Mouse (Mus musculus): ENCODE measurements around the gene Rnf6. TPM values are rescaled to one million over a fixed set of nuclear protein-coding genes. Genes with fewer than 3 reads are reported as not detected.

Gene Rnf6
- total and polyA plus RNA-seq, 2 experiments from 2014 or later: 9.0 to 29.9 TPM

- Histone ChIP-seq H3K4me3 (ENCODE audit: low read depth, low read length) (no peak overlapping the region), H3K9me3 (ENCODE audit: low read length) (no peaks in the 10 kb centered on the region), H3K4me2 (ENCODE audit: low read depth, low read length, poor library complexity, severe bottlenecking) (no peak overlapping the region), H3K36me3 (ENCODE audit: insufficient read depth, low read length) (no peaks in the 10 kb centered on the region), H3K9ac (replicated peaks; ENCODE audit: low read length, poor library complexity, severe bottlenecking) (no peak overlapping the region), H3K27me3 (ENCODE audit: insufficient read depth, low read length) (no peaks in the 10 kb centered on the region), H3K27ac (ENCODE audit: low read depth, low read length) (no peak overlapping the region), H3K4me1 (ENCODE audit: insufficient read depth, low read length) (peaks cover 3% of the 10 kb centered on the region)
- ATAC-seq (ENCODE audit: low FRiP score): no peak
- TF ChIP-seq CTCF (IDR thresholded peaks at IDR 0.05): no peak
- DNase-seq (ENCODE audit: low spot score): no peak
- WGBS: 88% methylated on average over 5 of the region's 5 CpGs
Observed at GRCm38 (mm10) chr5:146223786-146224185, 2.4 kb upstream of the Rnf6 start.

DNA sequence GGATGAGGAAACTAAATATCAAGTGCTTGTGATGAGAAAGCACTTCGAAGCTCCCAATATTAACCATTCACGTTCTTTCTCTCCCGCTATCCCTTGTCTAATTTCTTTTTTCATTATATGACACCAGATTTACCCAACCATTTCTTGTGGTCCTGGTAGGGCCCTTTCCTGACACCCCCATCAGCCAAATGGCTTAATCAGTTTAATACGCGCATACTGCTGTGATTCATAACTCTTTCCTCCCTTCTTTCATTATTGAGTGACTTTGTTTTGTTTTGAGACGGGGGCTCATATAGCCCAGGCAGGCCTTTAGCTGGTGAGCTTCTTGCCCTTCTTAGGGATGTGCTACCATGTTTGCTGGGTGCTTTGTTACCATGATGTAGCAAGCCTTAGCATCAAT is 367 bp upstream of the Rnf6 start:
- Histone ChIP-seq H3K9me3 (ENCODE audit: low read length) (no peaks in the 10 kb centered on the region), H3K36me3 (ENCODE audit: insufficient read depth, low read length) (peaks cover 6% of the 10 kb centered on the region; the same call in 1 of the 2 replicates), H3K27me3 (ENCODE audit: insufficient read depth, low read length) (no peaks in the 10 kb centered on the region), H3K4me1 (ENCODE audit: insufficient read depth, low read length) (peaks cover 3% of the 10 kb centered on the region), H3K9ac (replicated peaks; ENCODE audit: low read length, poor library complexity, severe bottlenecking) (peak overlapping the region; percentile 90), H3K4me2 (ENCODE audit: low read depth, low read length, poor library complexity, severe bottlenecking) (peak overlapping the region; percentile 59), H3K27ac (ENCODE audit: low read depth, low read length) (peak overlapping the region; percentile 99), H3K4me3 (ENCODE audit: low read depth, low read length) (peak overlapping the region; percentile 70)
- DNase-seq (ENCODE audit: low spot score): no peak
- ATAC-seq (ENCODE audit: low FRiP score): no peak
- WGBS: 23% methylated on average over 6 of the region's 6 CpGs
- no peak for TF ChIP-seq CTCF (IDR thresholded peaks at IDR 0.05)

GRCm38 (mm10) chr5:146220501-146220878 is 865 bp downstream of the Rnf6 start:
- DNase-seq (ENCODE audit: low spot score) (no peak), ATAC-seq (ENCODE audit: low FRiP score) (peak; percentile 41)
- H3K4me2 ChIP-seq (ENCODE audit: low read depth, low read length, poor library complexity, severe bottlenecking): peak overlapping the region; percentile 66
- H3K9me3 ChIP-seq (ENCODE audit: low read length): no peaks in the 10 kb centered on the region
- H3K4me3 ChIP-seq (ENCODE audit: low read depth, low read length): peak overlapping the region; percentile 70
- H3K27ac ChIP-seq (ENCODE audit: low read depth, low read length): peak overlapping the region; percentile 59; the same call in 1 of the 2 replicates
- peaks cover 13% of the 10 kb centered on the region for H3K36me3 ChIP-seq (ENCODE audit: insufficient read depth, low read length)
- H3K9ac ChIP-seq (replicated peaks; ENCODE audit: low read length, poor library complexity, severe bottlenecking): peak overlapping the region; percentile 54
- no peak for TF ChIP-seq CTCF (IDR thresholded peaks at IDR 0.05)
- peaks cover 3% of the 10 kb centered on the region for H3K4me1 ChIP-seq (ENCODE audit: insufficient read depth, low read length)
- H3K27me3 ChIP-seq (ENCODE audit: insufficient read depth, low read length): no peaks in the 10 kb centered on the region
- WGBS: 7% methylated on average over 13 of the region's 13 CpGs

DNA sequence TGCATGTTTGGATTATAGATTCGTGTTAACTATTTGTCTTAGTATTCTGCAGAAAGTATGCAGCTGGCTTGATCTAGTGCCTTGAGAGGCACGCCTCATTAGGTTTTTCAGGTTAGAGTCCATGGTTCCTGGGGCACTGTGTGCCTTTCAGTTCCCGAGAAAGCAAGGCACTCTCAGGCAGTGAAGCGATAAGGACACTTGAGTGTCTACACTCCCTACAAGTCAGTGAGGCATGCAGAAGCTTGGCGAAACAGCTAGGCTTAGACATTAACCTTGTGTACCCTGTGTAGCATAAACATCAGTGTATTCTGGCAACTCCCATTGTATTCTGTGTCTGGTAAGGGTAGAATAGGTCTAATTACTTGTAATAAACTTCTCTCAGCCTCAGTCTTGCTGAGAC is 15.8 kb downstream of the Rnf6 start:
- H3K9me3 ChIP-seq (ENCODE audit: low read length): no peaks in the 10 kb centered on the region
- no peak for TF ChIP-seq CTCF (IDR thresholded peaks at IDR 0.05)
- H3K36me3 ChIP-seq (ENCODE audit: insufficient read depth, low read length): peaks cover 64% of the 10 kb centered on the region
- ATAC-seq (ENCODE audit: low FRiP score) (no peak), DNase-seq (ENCODE audit: low spot score) (no peak)
- no peaks in the 10 kb centered on the region for H3K27me3 ChIP-seq (ENCODE audit: insufficient read depth, low read length)
- 96% methylated on average over 5 of the region's 5 CpGs for WGBS
- no peak overlapping the region for H3K27ac ChIP-seq (ENCODE audit: low read depth, low read length)
- no peak overlapping the region for H3K4me2 ChIP-seq (ENCODE audit: low read depth, low read length, poor library complexity, severe bottlenecking)
- H3K4me3 ChIP-seq (ENCODE audit: low read depth, low read length): no peak overlapping the region
- no peak overlapping the region for H3K9ac ChIP-seq (replicated peaks; ENCODE audit: low read length, poor library complexity, severe bottlenecking)
- H3K4me1 ChIP-seq (ENCODE audit: insufficient read depth, low read length): no peaks in the 10 kb centered on the region

DNA sequence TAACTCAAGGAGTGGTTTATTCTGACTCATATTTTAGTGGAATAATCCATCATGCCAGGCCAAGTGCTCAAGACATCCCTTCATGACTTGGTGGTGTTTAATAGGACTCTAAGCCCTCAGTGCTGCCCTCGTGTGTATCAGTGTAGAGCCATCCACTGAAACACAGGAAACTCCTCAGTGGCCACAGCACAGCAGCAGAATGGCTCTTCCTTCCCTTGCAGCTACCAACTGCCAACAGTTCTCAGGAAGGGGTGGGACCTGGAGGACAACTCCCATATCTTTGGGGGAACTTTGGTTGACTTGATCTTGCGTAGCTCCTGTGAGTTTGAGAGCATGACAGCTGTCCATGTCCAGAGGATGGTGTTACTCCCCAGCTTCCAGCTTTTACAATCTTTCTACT is 17.4 kb downstream of the Rnf6 start:
- ATAC-seq (ENCODE audit: low FRiP score) (no peak), DNase-seq (ENCODE audit: low spot score) (no peak)
- 88% methylated on average over 2 of the region's 2 CpGs for WGBS
- no peaks in the 10 kb centered on the region for H3K4me1 ChIP-seq (ENCODE audit: insufficient read depth, low read length)
- no peaks in the 10 kb centered on the region for H3K27me3 ChIP-seq (ENCODE audit: insufficient read depth, low read length)
- H3K9me3 ChIP-seq (ENCODE audit: low read length): no peaks in the 10 kb centered on the region
- peaks cover 54% of the 10 kb centered on the region for H3K36me3 ChIP-seq (ENCODE audit: insufficient read depth, low read length)
- H3K27ac ChIP-seq (ENCODE audit: low read depth, low read length): no peak overlapping the region
- H3K4me3 ChIP-seq (ENCODE audit: low read depth, low read length): no peak overlapping the region
- H3K4me2 ChIP-seq (ENCODE audit: low read depth, low read length, poor library complexity, severe bottlenecking): no peak overlapping the region
- TF ChIP-seq CTCF (IDR thresholded peaks at IDR 0.05): no peak
- no peak overlapping the region for H3K9ac ChIP-seq (replicated peaks; ENCODE audit: low read length, poor library complexity, severe bottlenecking)

DNA sequence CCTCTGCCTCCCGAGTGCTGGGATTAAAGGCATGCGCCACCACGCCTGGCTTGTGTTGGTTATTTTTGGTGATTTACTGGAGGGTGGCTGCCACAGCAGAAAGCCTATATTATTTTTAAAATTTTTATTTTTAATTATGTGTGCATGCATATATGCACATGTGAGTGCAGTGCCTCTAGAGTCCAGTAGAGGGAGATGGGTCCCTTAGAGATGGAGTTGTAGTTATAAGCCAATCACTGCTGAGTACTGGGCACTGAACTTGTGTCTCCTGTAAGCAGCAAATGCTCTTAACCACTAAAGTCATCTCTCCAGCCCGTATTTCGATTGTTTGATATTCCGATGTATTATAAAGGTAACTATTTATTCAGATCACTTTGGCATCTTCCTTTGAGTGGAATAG is 20.8 kb downstream of the Rnf6 start:
- ATAC-seq (ENCODE audit: low FRiP score): no peak
- no peak overlapping the region for H3K4me3 ChIP-seq (ENCODE audit: low read depth, low read length)
- H3K9me3 ChIP-seq (ENCODE audit: low read length): no peaks in the 10 kb centered on the region
- no peak overlapping the region for H3K4me2 ChIP-seq (ENCODE audit: low read depth, low read length, poor library complexity, severe bottlenecking)
- H3K36me3 ChIP-seq (ENCODE audit: insufficient read depth, low read length): peaks cover 31% of the 10 kb centered on the region
- no peak overlapping the region for H3K27ac ChIP-seq (ENCODE audit: low read depth, low read length)
- no peak overlapping the region for H3K9ac ChIP-seq (replicated peaks; ENCODE audit: low read length, poor library complexity, severe bottlenecking)
- no peaks in the 10 kb centered on the region for H3K27me3 ChIP-seq (ENCODE audit: insufficient read depth, low read length)
- WGBS: over 99% methylated on average over 6 of the region's 6 CpGs
- no peaks in the 10 kb centered on the region for H3K4me1 ChIP-seq (ENCODE audit: insufficient read depth, low read length)
- no peak for DNase-seq (ENCODE audit: low spot score)
- TF ChIP-seq CTCF (IDR thresholded peaks at IDR 0.05): peak; percentile 22
